In genomic region chr17:28328366-28328928, GRCm38 (mm10) we compare ENCODE assay signal across 7 mouse cellular contexts. TPM values are rescaled to one million over a fixed set of nuclear protein-coding genes. Genes with fewer than 3 reads are reported as not detected.
DNase-seq lines count a peak whose midpoint lies in the region; ATAC-seq lines count a peak whose summit lies in the region.

Gene Rpl10a, plus strand, starts transcription at chr17:28328471.

- H3K4me3 ChIP-seq in embryonic facial prominence, embryonic 10.5 days, result peak within 1 kb of the TSS; percentile 83
- H3K4me3 ChIP-seq in limb, embryonic 10.5 days, result peak within 1 kb of the TSS; percentile 98
- H3K4me3 ChIP-seq in midbrain, embryonic 13.5 days (replicated peaks), result peak within 1 kb of the TSS; percentile 94

- peak within 1 kb of the TSS; percentile 97 for H3K27ac ChIP-seq in embryonic facial prominence, embryonic 10.5 days (replicated peaks)
- peak within 1 kb of the TSS; percentile 99 for H3K27ac ChIP-seq in limb, embryonic 10.5 days
- peak within 1 kb of the TSS; percentile 96 for H3K27ac ChIP-seq in midbrain, embryonic 13.5 days

- DNase-seq in adrenal gland, postnatal 10 days, result peak; percentile 98
- peak; percentile 97 for DNase-seq in embryonic facial prominence, embryonic 10.5 days (ENCODE audit: low spot score)
- DNase-seq in kidney, adult 11 months, result peak; percentile 93
- DNase-seq in limb, embryonic 10.5 days (ENCODE audit: low spot score), result peak; percentile 99
- DNase-seq in spleen, adult 12 weeks (ENCODE audit: low spot score), result peak; percentile 96

- peak within 1 kb of the TSS; percentile 99 for H3K4me2 ChIP-seq in midbrain, embryonic 13.5 days (replicated peaks)

- peaks cover 6% of the 10 kb centered on the region; the same call in 1 of the 2 replicates for H3K9me3 ChIP-seq in embryonic facial prominence, embryonic 10.5 days
- H3K9me3 ChIP-seq in limb, embryonic 10.5 days (replicated peaks), result no peaks in the 10 kb centered on the region
- no peaks in the 10 kb centered on the region for H3K9me3 ChIP-seq in midbrain, embryonic 13.5 days

- peak within 1 kb of the TSS; percentile 99 for H3K9ac ChIP-seq in midbrain, embryonic 13.5 days (replicated peaks)

- H3K27me3 ChIP-seq in embryonic facial prominence, embryonic 10.5 days (replicated peaks; ENCODE audit: low read depth, poor library complexity, severe bottlenecking), result no peaks in the 10 kb centered on the region
- no peaks in the 10 kb centered on the region for H3K27me3 ChIP-seq in limb, embryonic 10.5 days (ENCODE audit: low read depth, poor library complexity, severe bottlenecking)
- H3K27me3 ChIP-seq in midbrain, embryonic 13.5 days, result no peaks in the 10 kb centered on the region

- H3K36me3 ChIP-seq in embryonic facial prominence, embryonic 10.5 days (replicated peaks), result peaks cover 79% of the 10 kb centered on the region
- H3K36me3 ChIP-seq in limb, embryonic 10.5 days, result peaks cover 78% of the 10 kb centered on the region
- H3K36me3 ChIP-seq in midbrain, embryonic 13.5 days, result peaks cover 50% of the 10 kb centered on the region

- WGBS in embryonic facial prominence, embryonic 10.5 days, result under 1% methylated on average over 67 of the region's 67 CpGs
- WGBS in limb, embryonic 10.5 days, result under 1% methylated on average over 67 of the region's 67 CpGs
- WGBS in midbrain, embryonic 13.5 days, result under 1% methylated on average over 61 of the region's 67 CpGs

- ATAC-seq in granulocyte monocyte progenitor cell, adult 5-6 weeks (replicated peaks; ENCODE audit: poor library complexity, severe bottlenecking), result peak; percentile 76
- peak; percentile 91 for ATAC-seq in midbrain, embryonic 13.5 days

- H3K4me1 ChIP-seq in embryonic facial prominence, embryonic 10.5 days, result peaks cover 70% of the 10 kb centered on the region
- peaks cover 61% of the 10 kb centered on the region for H3K4me1 ChIP-seq in limb, embryonic 10.5 days
- peaks cover 36% of the 10 kb centered on the region for H3K4me1 ChIP-seq in midbrain, embryonic 13.5 days (replicated peaks)

RNA-seq across cellular contexts. Expression of gene Rpl10a, which starts in this region (rescaled TPM):
- total RNA-seq in adrenal gland, postnatal 10 days (2021), result 100 to 1,000 TPM; 948 to 951 TPM
- 539 and 546 TPM in 2 replicates for polyA plus RNA-seq in embryonic facial prominence, embryonic 10.5 days (2016; fragmentation: Nextera tagmentation; extraction: Ambion mirVana)
- total RNA-seq in granulocyte monocyte progenitor cell, adult 5-6 weeks (2014; fragmentation: Nextera tagmentation), result 2,618 and 3,063 TPM in 2 replicates
- total RNA-seq in granulocyte monocyte progenitor cell, adult 5-6 weeks (2017), result 785 and 838 TPM in 2 replicates
- polyA plus RNA-seq in limb, embryonic 10.5 days (2016; fragmentation: Nextera tagmentation; extraction: Ambion mirVana), result 502 and 576 TPM in 2 replicates
- polyA plus RNA-seq in midbrain, embryonic 13.5 days (2015; fragmentation: Nextera tagmentation; extraction: Ambion mirVana), result 382 and 387 TPM in 2 replicates

Comparison
In these comparisons a context has a peak if more than half of its experiments do, and no peak if none do; other contexts are left out.
1. Peak in every context shown above with its lines: DNase-seq, ATAC-seq, H3K4me3 ChIP-seq and H3K27ac ChIP-seq.